Mouse (Mus musculus) spleen, adult 2 months (tissue): Measurements from ENCODE around the gene 5031439G07Rik.

Source experiments
- CTCF ChIP-seq: fragments of 200-500 bp; IDR thresholded peaks from 2 replicates; pipeline ENCODE4 v1.5.1; 2011; ENCODE audit warnings: mild to moderate bottlenecking, inconsistent platforms; ENCODE audit not compliant: insufficient read depth, insufficient read length, insufficient replicate concordance; ENCODE audit errors: extremely low read depth
- POLR2A ChIP-seq: fragments of 200-500 bp; IDR thresholded peaks from 2 replicates; pipeline ENCODE4 v1.6.1; 2011; ENCODE audit warnings: low read depth, low read length, inconsistent platforms

GRCm38 (mm10) chr15:84989098-84989497 is 747 bp upstream of the 5031439G07Rik start:
- TF ChIP-seq CTCF (no peak), POLR2A (no peak)
